Comparison of ENCODE assay signal across 8 mouse cellular contexts in the genomic region with DNA sequence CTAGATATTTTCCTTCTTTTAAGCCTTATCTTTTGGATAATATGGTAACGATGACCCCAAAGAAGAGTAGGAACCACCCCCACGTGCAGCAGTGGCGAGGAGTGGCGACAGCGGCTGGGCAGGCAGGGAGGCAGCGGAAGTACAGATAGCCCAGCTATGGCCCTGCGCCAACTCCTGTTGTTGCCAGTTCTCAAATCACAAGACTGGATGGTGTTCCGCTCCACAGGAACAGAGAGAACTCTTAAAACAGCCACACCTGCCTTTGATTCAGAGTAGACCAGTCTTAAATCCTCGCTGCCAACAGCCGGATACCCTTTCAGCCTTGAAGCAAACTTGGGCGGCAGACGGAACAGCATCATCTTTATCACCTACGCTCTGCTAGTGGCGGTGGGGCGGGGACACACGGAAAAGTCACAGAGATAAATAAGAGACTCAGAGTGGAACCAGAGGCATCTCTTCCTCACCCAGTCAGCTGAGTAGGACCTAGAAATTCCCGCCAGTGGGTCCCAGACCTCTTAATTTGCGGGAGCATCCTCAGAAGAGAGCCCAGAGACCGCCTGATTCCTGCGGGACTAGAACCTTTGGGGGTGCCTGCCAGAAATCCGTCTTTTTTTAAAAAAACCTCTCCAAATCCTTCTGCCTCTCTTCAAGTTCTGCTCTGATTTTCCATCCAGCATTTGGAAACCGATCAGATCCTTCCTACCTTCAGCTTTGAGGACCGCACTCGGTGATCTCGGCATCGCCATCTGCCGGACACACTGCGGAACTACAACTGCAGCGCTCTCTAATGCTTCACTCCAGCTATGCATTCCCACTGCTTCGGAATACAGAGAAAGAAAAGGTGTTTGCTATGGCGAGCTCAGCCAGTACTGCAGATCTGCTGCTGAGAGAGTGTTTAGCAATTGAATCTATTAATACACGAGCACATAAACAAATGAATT. TPM values are rescaled to one million over a fixed set of nuclear protein-coding genes. Genes with fewer than 3 reads are reported as not detected.
DNase-seq lines count a peak whose midpoint lies in the region; ATAC-seq lines count a peak whose summit lies in the region.

No protein-coding gene starts in this region.

- no peaks in the 10 kb centered on the region for H3K36me3 ChIP-seq in embryonic facial prominence, embryonic 14.5 days (ENCODE audit: control insufficient read depth, insufficient read depth, low read length)
- H3K36me3 ChIP-seq in limb, embryonic 12.5 days: no peaks in the 10 kb centered on the region
- H3K36me3 ChIP-seq in midbrain, embryonic 14.5 days (ENCODE audit: control insufficient read depth, insufficient read depth, low read length): no peaks in the 10 kb centered on the region

- WGBS in embryonic facial prominence, embryonic 14.5 days: 5% methylated on average over 32 of the region's 32 CpGs
- WGBS in limb, embryonic 12.5 days: 6% methylated on average over 32 of the region's 32 CpGs
- 8% methylated on average over 32 of the region's 32 CpGs for WGBS in midbrain, embryonic 14.5 days

- H3K9me3 ChIP-seq in embryonic facial prominence, embryonic 14.5 days (ENCODE audit: control insufficient read depth, low read length): no peaks in the 10 kb centered on the region
- no peaks in the 10 kb centered on the region for H3K9me3 ChIP-seq in limb, embryonic 12.5 days
- H3K9me3 ChIP-seq in midbrain, embryonic 14.5 days (ENCODE audit: control insufficient read depth, low read length): no peaks in the 10 kb centered on the region

- 0 out of 2 replicates have a peak overlapping the region, but pooled peaks have one; percentile 26 for H3K9ac ChIP-seq in embryonic facial prominence, embryonic 14.5 days (ENCODE audit: low read depth, low read length)
- peak overlapping the region; percentile 47 for H3K9ac ChIP-seq in limb, embryonic 12.5 days (replicated peaks)
- no peak overlapping the region; the same call in 1 of the 2 replicates for H3K9ac ChIP-seq in midbrain, embryonic 14.5 days (replicated peaks; ENCODE audit: low read length)

- peak overlapping the region; percentile 61 for H3K4me2 ChIP-seq in embryonic facial prominence, embryonic 14.5 days (ENCODE audit: low read depth, low read length)
- peak overlapping the region; percentile 71 for H3K4me2 ChIP-seq in limb, embryonic 12.5 days
- H3K4me2 ChIP-seq in midbrain, embryonic 14.5 days (ENCODE audit: low read length): peak overlapping the region; percentile 65

- H3K27me3 ChIP-seq in embryonic facial prominence, embryonic 14.5 days (replicated peaks; ENCODE audit: control insufficient read depth, insufficient read depth, low read length): peaks cover 12% of the 10 kb centered on the region; the same call in 1 of the 2 replicates
- H3K27me3 ChIP-seq in limb, embryonic 12.5 days: peaks cover 7% of the 10 kb centered on the region
- peaks cover 9% of the 10 kb centered on the region for H3K27me3 ChIP-seq in midbrain, embryonic 14.5 days (ENCODE audit: control insufficient read depth, insufficient read depth, low read length)

- H3K4me3 ChIP-seq in embryonic facial prominence, embryonic 14.5 days (ENCODE audit: low read depth, low read length): peak overlapping the region; percentile 25
- H3K4me3 ChIP-seq in limb, embryonic 12.5 days (replicated peaks): peak overlapping the region; percentile 35
- H3K4me3 ChIP-seq in midbrain, embryonic 14.5 days (replicated peaks; ENCODE audit: low read depth, low read length): peak overlapping the region; percentile 30

- peaks cover 14% of the 10 kb centered on the region; the same call in 1 of the 2 replicates for H3K4me1 ChIP-seq in embryonic facial prominence, embryonic 14.5 days (ENCODE audit: control insufficient read depth, insufficient read depth, low read length)
- H3K4me1 ChIP-seq in limb, embryonic 12.5 days (replicated peaks): peaks cover 28% of the 10 kb centered on the region
- peaks cover 16% of the 10 kb centered on the region for H3K4me1 ChIP-seq in midbrain, embryonic 14.5 days (ENCODE audit: control insufficient read depth, insufficient read depth, low read length)

- peak; percentile 59 for ATAC-seq in embryonic facial prominence, embryonic 14.5 days (ENCODE audit: low read depth)
- no peak for ATAC-seq in limb, embryonic 12.5 days (ENCODE audit: insufficient number of reproducible peaks, insufficient read depth, low FRiP score, low TSS enrichment, low read depth)
- ATAC-seq in midbrain, embryonic 14.5 days (ENCODE audit: low FRiP score, low TSS enrichment): peak; percentile 43; the same call in 1 of the 2 replicates

- no peak overlapping the region; the same call in 1 of the 2 replicates for H3K27ac ChIP-seq in embryonic facial prominence, embryonic 14.5 days (replicated peaks; ENCODE audit: low read depth, low read length)
- peak overlapping the region; percentile 25; the same call in 1 of the 2 replicates for H3K27ac ChIP-seq in limb, embryonic 12.5 days
- no peak overlapping the region for H3K27ac ChIP-seq in midbrain, embryonic 14.5 days (replicated peaks; ENCODE audit: low read depth, low read length)

- DNase-seq in 3T3-L1 (ENCODE audit: low read depth, low spot score): peak; percentile 97
- peak; percentile 77 to 78 for DNase-seq in adrenal gland, postnatal 4 days (ENCODE audit: low spot score in 2 of 2)
- peak; percentile 85 for DNase-seq in embryonic facial prominence, embryonic 14.5 days (ENCODE audit: low spot score)
- peak; percentile 92 for DNase-seq in heart, adult 8-10 months (ENCODE audit: low spot score)
- peak; percentile 89 to 94 for DNase-seq in kidney, adult 8-10 months
- DNase-seq in midbrain, embryonic 14.5 days: peak; percentile 93
- DNase-seq in spleen, adult 12 weeks (ENCODE audit: low spot score): peak; percentile 67

RNA-seq across cellular contexts. Expression of gene Tpt1, which starts 15.8 kb away (rescaled TPM):
- total RNA-seq in adrenal gland, postnatal 4 days (2021): 1,000 to 10,000 TPM; 3,227 to 3,375 TPM
- 1,262 and 1,432 TPM in 2 replicates for polyA plus RNA-seq in embryonic facial prominence, embryonic 14.5 days (2014; fragmentation: Nextera tagmentation; extraction: Ambion mirVana)
- 1,000 to 10,000 TPM; 2,668 to 3,319 (median 3,029) TPM for total RNA-seq in heart, adult 8-10 months (2022)
- 994 and 1,047 TPM in 2 replicates for polyA plus RNA-seq in limb, embryonic 12.5 days (2016; fragmentation: Nextera tagmentation; extraction: Ambion mirVana)
- polyA plus RNA-seq in midbrain, embryonic 14.5 days (2014; fragmentation: Nextera tagmentation; extraction: Ambion mirVana): 851 and 883 TPM in 2 replicates

RNA-seq across cellular contexts. Expression of gene Slc25a30, which starts 42.3 kb away (rescaled TPM):
- total RNA-seq in adrenal gland, postnatal 4 days (2021): 10 to 100 TPM; 46.9 to 51.2 TPM
- 4.3 and 4.4 TPM in 2 replicates for polyA plus RNA-seq in embryonic facial prominence, embryonic 14.5 days (2014; fragmentation: Nextera tagmentation; extraction: Ambion mirVana)
- total RNA-seq in heart, adult 8-10 months (2022): 10 to 100 TPM; 11.0 to 13.3 (median 11.6) TPM
- polyA plus RNA-seq in limb, embryonic 12.5 days (2016; fragmentation: Nextera tagmentation; extraction: Ambion mirVana): 4.6 and 4.7 TPM in 2 replicates
- polyA plus RNA-seq in midbrain, embryonic 14.5 days (2014; fragmentation: Nextera tagmentation; extraction: Ambion mirVana): 13.4 and 15.6 TPM in 2 replicates
